Mouse (Mus musculus) G1E (cell line): ENCODE measurements at regions not wholly inside any gene's neighbourhood (a gene's known extent, or its start where the extent isn't known, plus 50 kb on each side); places are given as distances from the start of the nearest gene placed in this dataset.

ENCODE experiments used
- ATAC-seq: 2 replicates; pipeline ENCODE4 v1.8.0; 2016; ENCODE audit warnings: mild to moderate bottlenecking; ENCODE audit not compliant: insufficient number of reproducible peaks, poor library complexity, low FRiP score, severe bottlenecking; ENCODE audit errors: extremely low read depth
- DNase-seq: peaks from one replicate; pipeline ENCODE4 v3.0.0; 2012; ENCODE audit warnings: low spot score
- H3K27me3 ChIP-seq: 2 replicates; pipeline ENCODE4 v1.6.1; 2012; ENCODE audit warnings: mild to moderate bottlenecking, low read length, inconsistent platforms; ENCODE audit not compliant: insufficient read depth
- H3K36me3 ChIP-seq: replicated peaks from 2 replicates; pipeline ENCODE3; 2012; ENCODE audit warnings: mild to moderate bottlenecking, inconsistent platforms
- H3K4me1 ChIP-seq: 2 replicates; pipeline ENCODE4 v1.6.1; 2012; ENCODE audit warnings: low read depth, low read length, inconsistent platforms, mixed read lengths; ENCODE audit not compliant: insufficient read depth
- H3K4me3 ChIP-seq: 2 replicates; pipeline ENCODE4 v1.5.1; 2012; ENCODE audit warnings: low read depth, mild to moderate bottlenecking, inconsistent platforms, low read length, moderate library complexity, mixed read lengths
- H3K9me3 ChIP-seq: replicated peaks from 2 replicates; pipeline ENCODE4 v1.6.1; 2012; ENCODE audit warnings: inconsistent platforms
- CTCF ChIP-seq: IDR thresholded peaks from 2 replicates; pipeline ENCODE4 v1.5.1; 2012; ENCODE audit warnings: low read depth, low read length, inconsistent platforms, mixed read lengths
- GATA1 ChIP-seq: IDR thresholded peaks from 2 replicates; pipeline ENCODE4 v1.6.1; 2012; ENCODE audit warnings: borderline replicate concordance, low read length, inconsistent platforms, mixed read lengths
- GATA2 ChIP-seq: IDR thresholded peaks from 2 replicates; pipeline ENCODE4 v1.6.1; 2012; ENCODE audit warnings: low read depth, low read length, inconsistent platforms, borderline replicate concordance
- POLR2AphosphoS5 ChIP-seq: IDR thresholded peaks from 2 replicates; pipeline ENCODE4 v1.6.1; 2012; ENCODE audit warnings: low read depth, low read length, inconsistent platforms; ENCODE audit not compliant: insufficient replicate concordance
- TAL1 ChIP-seq: conservative IDR thresholded peaks from 2 replicates; pipeline ENCODE4 v1.6.1; 2012; ENCODE audit warnings: low read depth, low read length, inconsistent platforms, mixed read lengths

DNA sequence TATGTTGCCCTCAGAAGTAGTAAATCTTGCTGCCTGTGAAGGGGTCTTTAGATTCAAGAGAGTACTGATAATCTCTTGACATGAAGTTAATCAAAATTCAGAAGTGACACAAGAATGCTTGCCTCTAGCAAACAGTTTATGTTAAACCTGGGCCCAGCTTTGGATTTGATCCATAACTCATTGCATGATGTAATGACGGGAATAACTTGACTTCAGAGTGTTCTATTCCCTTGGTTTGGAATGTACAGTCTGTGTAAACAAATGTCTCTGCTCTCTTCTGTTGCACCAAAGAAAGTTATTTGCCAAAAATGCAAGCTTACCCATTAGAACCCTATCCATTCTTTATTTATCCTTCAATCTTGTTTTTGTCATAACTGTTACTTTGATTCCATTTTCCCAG is 397.1 kb upstream of the Gpc5 start:
- TF ChIP-seq GATA1: no peak
- no peak for TF ChIP-seq CTCF
- TF ChIP-seq POLR2AphosphoS5: no peak
- TF ChIP-seq TAL1: no peak
- TF ChIP-seq GATA2: no peak
- H3K4me1 ChIP-seq: no peaks in the 10 kb centered on the region

DNA sequence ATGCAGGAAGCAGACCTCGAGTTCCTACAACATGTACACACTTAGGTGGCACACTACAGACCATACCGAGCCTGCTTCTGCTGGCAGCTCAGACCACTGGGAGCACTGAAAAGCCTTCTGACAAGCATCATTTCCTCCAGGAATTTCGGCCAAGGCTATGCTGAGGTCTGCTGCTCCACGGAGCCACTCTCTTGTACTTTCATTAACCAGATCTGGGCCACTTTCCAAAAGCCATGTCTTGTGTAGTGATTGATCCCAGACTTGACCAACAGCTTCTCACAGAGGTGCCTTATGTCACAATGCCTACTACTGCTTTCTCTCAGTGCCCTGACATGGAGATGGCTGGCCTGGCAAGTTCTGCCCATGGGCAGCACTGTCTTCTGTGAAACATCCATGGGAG is 394.5 kb upstream of the Gpc5 start:
- ATAC-seq (no peak), DNase-seq (no peak)
- TF ChIP-seq GATA1 (no peak), POLR2AphosphoS5 (no peak), CTCF (no peak), GATA2 (no peak), TAL1 (no peak)
- no peaks in the 10 kb centered on the region for H3K27me3 ChIP-seq
- H3K4me3 ChIP-seq: no peak overlapping the region
- no peaks in the 10 kb centered on the region for H3K4me1 ChIP-seq
- H3K9me3 ChIP-seq: peaks cover 18% of the 10 kb centered on the region
- no peaks in the 10 kb centered on the region for H3K36me3 ChIP-seq

More for the DNA sequence above, 397.1 kb upstream of the Gpc5 start:
- no peak overlapping the region for H3K4me3 ChIP-seq
- no peaks in the 10 kb centered on the region for H3K27me3 ChIP-seq
- H3K9me3 ChIP-seq: peaks cover 10% of the 10 kb centered on the region
- no peaks in the 10 kb centered on the region for H3K36me3 ChIP-seq
- DNase-seq (no peak), ATAC-seq (no peak)

DNA sequence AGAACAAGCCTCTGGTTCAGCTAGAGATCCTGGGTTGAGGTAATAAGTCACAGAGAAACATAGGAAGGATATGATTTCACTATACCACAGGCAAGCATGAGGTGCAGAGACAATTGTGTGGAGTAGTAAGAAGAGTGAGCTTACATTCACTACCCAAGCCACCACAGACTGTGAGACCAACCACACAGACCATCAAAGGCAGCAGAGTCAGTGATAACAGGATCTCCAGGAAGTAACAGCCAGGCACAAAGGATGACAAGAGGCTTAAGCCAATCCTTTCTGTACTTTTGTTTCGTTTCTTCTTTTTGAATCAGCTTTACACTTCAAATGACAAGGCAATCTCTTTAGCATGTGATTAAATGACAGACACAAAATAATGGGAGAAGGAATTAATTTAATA is 368.9 kb upstream of the Gpc5 start:
- TF ChIP-seq CTCF (no peak), GATA2 (no peak), GATA1 (no peak), POLR2AphosphoS5 (no peak), TAL1 (no peak)
- Histone ChIP-seq H3K9me3 (peaks cover 13% of the 10 kb centered on the region), H3K4me1 (no peaks in the 10 kb centered on the region), H3K4me3 (no peak overlapping the region), H3K36me3 (no peaks in the 10 kb centered on the region), H3K27me3 (no peaks in the 10 kb centered on the region)
- no peak for ATAC-seq
- no peak for DNase-seq

DNA sequence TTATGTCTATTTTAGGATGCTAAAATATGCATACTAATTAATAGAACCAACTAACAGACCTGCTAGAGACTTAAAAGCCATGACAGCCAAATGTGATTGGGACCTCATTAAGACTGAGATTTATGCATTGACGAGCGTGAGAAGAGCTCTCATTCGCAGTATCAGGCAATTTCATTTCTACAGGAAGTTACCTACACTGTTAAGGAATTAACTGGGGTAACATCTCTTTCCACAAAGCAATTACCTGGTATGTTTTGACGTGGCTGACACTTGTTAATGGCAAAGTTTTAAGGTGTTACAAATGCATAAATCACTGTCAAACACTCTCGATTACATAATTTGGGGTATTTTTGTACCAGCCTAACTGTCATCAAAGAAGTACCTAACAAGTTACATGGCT is 324.7 kb upstream of the Gpc5 start:
- TF ChIP-seq TAL1 (no peak), GATA2 (no peak), CTCF (no peak), POLR2AphosphoS5 (no peak), GATA1 (no peak)
- no peaks in the 10 kb centered on the region for H3K36me3 ChIP-seq
- no peaks in the 10 kb centered on the region for H3K27me3 ChIP-seq
- DNase-seq: no peak
- no peaks in the 10 kb centered on the region; the same call in 1 of the 2 replicates for H3K9me3 ChIP-seq
- no peak for ATAC-seq
- H3K4me1 ChIP-seq: no peaks in the 10 kb centered on the region
- H3K4me3 ChIP-seq: no peak overlapping the region

DNA sequence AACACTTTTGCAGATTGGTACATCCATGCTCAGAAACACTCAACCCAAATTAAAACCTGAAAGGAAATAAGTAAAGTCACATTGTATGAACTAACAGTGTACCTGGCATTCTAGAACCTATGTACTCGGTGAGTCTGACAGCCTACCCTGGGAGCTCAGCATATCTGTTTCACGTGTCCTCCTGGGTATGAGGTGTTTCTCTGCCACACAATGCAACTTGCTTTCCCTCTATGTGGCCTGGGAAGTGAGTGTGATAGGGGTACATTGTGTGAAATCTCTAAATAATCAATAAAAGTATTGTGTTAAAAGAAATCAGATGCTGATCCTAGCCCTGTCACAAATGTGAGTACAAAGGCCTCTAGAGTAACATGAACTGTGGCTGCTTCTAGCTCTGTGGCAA is 315.3 kb upstream of the Gpc5 start:
- no peaks in the 10 kb centered on the region for H3K36me3 ChIP-seq
- no peak for ATAC-seq
- H3K27me3 ChIP-seq: no peaks in the 10 kb centered on the region
- no peak for TF ChIP-seq CTCF
- TF ChIP-seq GATA2: no peak
- no peak for TF ChIP-seq POLR2AphosphoS5
- TF ChIP-seq GATA1: no peak
- no peak for TF ChIP-seq TAL1
- no peak overlapping the region for H3K4me3 ChIP-seq
- 0 out of 2 replicates have a peak, but pooled peaks cover 2% of the 10 kb centered on the region for H3K9me3 ChIP-seq
- no peak for DNase-seq
- H3K4me1 ChIP-seq: no peaks in the 10 kb centered on the region

DNA sequence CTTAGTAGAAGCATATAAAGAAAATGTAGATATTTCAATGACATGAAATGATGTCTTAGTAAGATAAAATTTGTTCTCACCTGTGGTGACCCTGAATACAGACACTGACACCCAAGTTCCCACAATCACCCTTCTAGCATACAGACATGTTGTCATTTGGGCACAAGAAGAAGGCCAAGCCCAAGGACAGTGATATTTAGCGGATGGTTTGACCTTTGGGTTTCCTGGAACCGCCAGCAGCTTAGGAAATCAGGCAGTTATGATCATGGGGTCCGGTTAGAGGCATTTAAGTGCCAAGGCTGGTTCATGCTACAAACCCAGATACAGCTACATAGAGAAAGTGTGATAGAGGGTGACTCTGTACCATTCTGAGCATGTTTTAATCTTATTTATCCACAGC is 310.2 kb upstream of the Gpc5 start:
- no peaks in the 10 kb centered on the region for H3K4me1 ChIP-seq
- TF ChIP-seq TAL1 (no peak), POLR2AphosphoS5 (no peak), GATA2 (no peak), GATA1 (no peak), CTCF (no peak)
- H3K36me3 ChIP-seq: no peaks in the 10 kb centered on the region
- ATAC-seq (no peak), DNase-seq (no peak)
- H3K27me3 ChIP-seq: no peaks in the 10 kb centered on the region
- no peak overlapping the region for H3K4me3 ChIP-seq
- no peaks in the 10 kb centered on the region for H3K9me3 ChIP-seq
